Mouse (Mus musculus): ENCODE measurements around the gene Ormdl3. TPM values are rescaled to one million over a fixed set of nuclear protein-coding genes. Genes with fewer than 3 reads are reported as not detected.

The Ormdl3 gene
- polyA plus RNA-seq, 1 experiment from 2014 or later, result 57.7 TPM

DNA sequence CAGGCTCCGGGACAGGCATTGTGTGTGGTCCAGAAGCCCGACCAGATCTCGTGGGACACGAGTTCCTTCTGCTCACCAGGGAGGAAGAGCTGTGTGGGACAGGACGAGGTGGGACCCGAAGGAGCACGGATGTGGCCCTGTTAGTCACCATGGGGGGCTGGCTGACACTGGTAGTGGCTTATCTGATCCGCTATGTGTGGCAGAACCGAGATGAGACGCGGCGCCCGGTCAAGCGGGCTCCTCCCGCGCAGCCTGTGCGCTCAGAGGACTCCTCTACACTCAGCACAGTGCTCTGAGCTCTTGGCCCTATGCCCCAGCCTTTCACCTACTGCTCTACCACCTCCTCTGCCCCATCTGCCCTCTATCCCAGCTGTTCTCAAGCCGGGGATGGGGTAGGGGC, 12.1 kb upstream of the Ormdl3 start:
- no peaks in the 10 kb centered on the region for H3K9me3 ChIP-seq
- H3K27ac ChIP-seq (replicated peaks), result no peak overlapping the region
- no peak overlapping the region for H3K4me3 ChIP-seq

DNA sequence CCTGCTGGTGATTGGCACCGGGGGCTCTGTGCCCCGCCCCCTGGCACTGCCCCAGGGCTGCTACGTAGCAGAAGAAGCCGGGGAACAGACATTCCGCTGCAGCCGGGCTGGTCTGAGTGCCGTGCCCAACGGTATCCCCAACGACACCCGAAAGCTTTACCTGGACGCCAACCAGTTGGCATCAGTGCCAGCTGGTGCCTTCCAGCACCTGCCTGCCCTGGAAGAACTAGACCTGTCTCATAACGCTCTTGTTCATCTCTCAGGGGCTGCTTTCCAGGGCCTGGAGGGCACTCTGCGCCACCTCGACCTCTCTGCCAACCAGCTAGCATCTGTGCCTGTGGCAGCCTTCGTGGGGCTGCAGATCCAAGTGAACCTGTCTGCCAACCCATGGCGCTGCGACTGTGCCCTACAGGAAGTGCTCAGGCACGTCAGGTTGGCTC, 11.7 kb upstream of the Ormdl3 start:
- DNase-seq (ENCODE audit: low spot score), result no peak
- Histone ChIP-seq H3K36me3 (replicated peaks) (no peaks in the 10 kb centered on the region), H3K27me3 (replicated peaks; ENCODE audit: low read depth, poor library complexity, severe bottlenecking) (peaks cover 47% of the 10 kb centered on the region), H3K4me1 (peaks cover 17% of the 10 kb centered on the region), H3K9me3 (no peaks in the 10 kb centered on the region), H3K4me3 (no peak overlapping the region), H3K27ac (replicated peaks) (no peak overlapping the region)
- WGBS, result 65% methylated on average over 18 of the region's 18 CpGs

More for the DNA sequence above, 12.1 kb upstream of the Ormdl3 start:
- DNase-seq (ENCODE audit: low spot score), result no peak
- WGBS, result 39% methylated on average over 18 of the region's 18 CpGs
- Histone ChIP-seq H3K36me3 (replicated peaks) (no peaks in the 10 kb centered on the region), H3K4me1 (peaks cover 17% of the 10 kb centered on the region), H3K27me3 (replicated peaks; ENCODE audit: low read depth, poor library complexity, severe bottlenecking) (peaks cover 47% of the 10 kb centered on the region)

DNA sequence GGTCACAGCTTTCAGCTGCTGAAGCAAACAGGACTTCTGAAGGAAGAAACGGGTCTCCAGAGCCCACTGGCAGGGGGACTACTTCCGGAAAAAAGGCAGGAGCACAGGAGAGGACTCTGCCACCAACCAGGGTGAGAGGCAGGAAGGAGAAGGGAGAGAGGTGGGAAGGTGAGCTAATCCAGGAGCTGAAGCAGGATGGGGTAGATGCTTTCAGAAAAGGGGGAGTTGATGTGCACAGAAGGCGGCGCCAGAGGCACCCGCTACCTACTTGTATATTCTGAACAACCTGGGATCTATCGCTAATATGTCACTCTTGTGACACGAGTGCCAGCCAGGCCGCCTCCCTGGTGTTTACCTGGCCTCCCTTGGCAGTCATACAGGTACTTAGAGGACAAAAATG, 10.8 kb upstream of the Ormdl3 start, which contains the start of gene Lrrc3c:
Gene Lrrc3c (plus strand): TSS at position 301 of the 400 bp plus-strand sequence.
- no peak for DNase-seq (ENCODE audit: low spot score)
- no peak within 1 kb of the TSS for H3K27ac ChIP-seq (replicated peaks)
- H3K36me3 ChIP-seq (replicated peaks), result no peaks in the 10 kb centered on the region
- H3K27me3 ChIP-seq (replicated peaks; ENCODE audit: low read depth, poor library complexity, severe bottlenecking), result peaks cover 47% of the 10 kb centered on the region
- WGBS, result 81% methylated on average over 8 of the region's 8 CpGs
- H3K4me3 ChIP-seq, result no peak within 1 kb of the TSS
- no peaks in the 10 kb centered on the region for H3K9me3 ChIP-seq
- peaks cover 17% of the 10 kb centered on the region for H3K4me1 ChIP-seq

DNA sequence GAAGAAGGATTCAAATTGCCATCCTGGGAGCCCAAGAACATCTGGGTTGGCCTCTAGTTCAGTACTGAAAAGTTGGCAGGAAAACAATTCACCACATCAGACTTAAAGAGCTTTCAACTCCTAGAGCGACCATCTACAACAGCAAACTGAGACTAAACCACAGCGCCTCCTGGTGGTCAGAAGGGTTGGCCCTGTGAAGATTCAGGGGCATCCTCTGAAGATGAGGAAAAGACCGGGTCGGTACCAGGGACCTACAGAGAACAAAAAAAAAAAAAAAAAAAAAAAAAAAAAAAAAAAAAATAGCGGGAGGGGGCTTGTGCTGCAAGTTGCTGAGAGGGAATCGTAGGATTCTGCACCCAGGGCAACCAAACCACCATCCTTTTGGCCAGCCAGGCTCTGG, 10.2 kb upstream of the Ormdl3 start:
- no peaks in the 10 kb centered on the region for H3K9me3 ChIP-seq
- H3K27ac ChIP-seq (replicated peaks), result no peak overlapping the region
- peaks cover 47% of the 10 kb centered on the region for H3K27me3 ChIP-seq (replicated peaks; ENCODE audit: low read depth, poor library complexity, severe bottlenecking)
- WGBS, result 40% methylated on average over 6 of the region's 6 CpGs
- DNase-seq (ENCODE audit: low spot score), result peak; percentile 73
- H3K4me1 ChIP-seq, result peaks cover 14% of the 10 kb centered on the region
- H3K4me3 ChIP-seq, result no peak overlapping the region
- no peaks in the 10 kb centered on the region for H3K36me3 ChIP-seq (replicated peaks)

DNA sequence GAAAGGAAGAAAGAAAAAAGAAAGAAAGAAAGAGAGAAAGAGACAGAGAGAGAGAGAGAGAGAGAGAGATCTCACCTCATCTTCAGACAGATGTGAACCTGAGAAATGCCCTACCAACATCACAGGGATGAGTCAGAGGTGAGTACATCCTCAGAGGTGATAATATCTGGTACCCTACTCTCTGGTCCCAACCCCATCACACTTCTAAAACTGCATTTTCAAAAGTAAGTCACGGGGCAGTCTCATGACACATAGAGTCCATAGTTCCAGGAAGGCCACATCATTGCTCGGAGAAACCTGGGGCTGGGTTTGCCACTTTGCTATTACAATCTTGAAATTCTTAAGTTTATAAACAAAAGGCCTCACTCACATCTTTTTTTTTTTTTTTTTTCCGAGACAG, 8.8 kb upstream of the Ormdl3 start:
- no peak overlapping the region for H3K27ac ChIP-seq (replicated peaks)
- DNase-seq (ENCODE audit: low spot score), result no peak
- H3K4me3 ChIP-seq, result no peak overlapping the region
- 0 out of 2 replicates have a peak, but pooled peaks cover 6% of the 10 kb centered on the region for H3K4me1 ChIP-seq
- peaks cover 33% of the 10 kb centered on the region for H3K27me3 ChIP-seq (replicated peaks; ENCODE audit: low read depth, poor library complexity, severe bottlenecking)
- no peaks in the 10 kb centered on the region for H3K36me3 ChIP-seq (replicated peaks)
- 89% methylated on average over 3 of the region's 3 CpGs for WGBS
- H3K9me3 ChIP-seq, result no peaks in the 10 kb centered on the region

DNA sequence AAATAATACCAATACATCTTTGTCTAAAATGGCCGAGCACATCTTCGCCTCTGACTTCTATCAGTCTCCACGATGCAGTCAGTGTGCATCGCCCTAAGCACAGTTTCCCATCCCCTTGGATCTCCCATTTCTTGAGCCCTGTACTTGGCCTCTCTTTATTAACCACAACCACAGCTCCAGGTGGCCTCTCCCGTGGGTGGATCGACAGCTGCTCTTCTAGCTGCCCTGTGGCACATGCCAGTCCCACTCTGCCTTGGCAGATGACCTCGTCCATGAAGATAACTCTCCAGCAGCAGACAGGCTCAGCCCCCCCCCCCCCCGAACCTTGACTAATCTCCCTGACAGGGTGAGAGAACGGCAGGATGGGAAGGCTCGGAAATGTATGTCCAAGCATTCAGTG, 8.3 kb upstream of the Ormdl3 start:
- H3K27ac ChIP-seq (replicated peaks), result no peak overlapping the region
- H3K9me3 ChIP-seq, result no peaks in the 10 kb centered on the region
- 0 out of 2 replicates have a peak, but pooled peaks cover 6% of the 10 kb centered on the region for H3K4me1 ChIP-seq
- peaks cover 28% of the 10 kb centered on the region for H3K27me3 ChIP-seq (replicated peaks; ENCODE audit: low read depth, poor library complexity, severe bottlenecking)
- H3K36me3 ChIP-seq (replicated peaks), result no peaks in the 10 kb centered on the region
- WGBS, result 82% methylated on average over 10 of the region's 10 CpGs
- H3K4me3 ChIP-seq, result no peak overlapping the region
- DNase-seq (ENCODE audit: low spot score), result no peak

DNA sequence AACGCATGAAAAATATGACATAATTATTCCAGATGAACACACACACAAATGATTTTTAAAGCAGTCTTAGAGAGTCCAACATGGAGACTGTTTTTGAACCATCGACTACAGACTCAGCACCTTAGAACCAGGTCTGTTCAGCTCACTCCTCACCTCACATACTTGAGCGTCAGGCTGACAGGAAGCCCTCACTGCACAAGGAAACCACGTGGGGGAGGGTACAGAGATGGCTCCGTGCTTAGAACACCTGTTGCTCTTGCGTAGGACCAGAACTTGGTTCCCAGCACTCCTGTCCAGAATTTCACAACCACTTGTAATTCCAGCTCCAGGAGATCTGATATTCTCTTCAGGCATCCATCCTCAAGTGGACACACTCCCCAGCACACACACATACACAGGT, 7.9 kb upstream of the Ormdl3 start:
- whole genome bisulfite sequencing, result 73% methylated on average over 6 of the region's 6 CpGs
- Histone ChIP-seq H3K9me3 (no peaks in the 10 kb centered on the region), H3K27ac (replicated peaks) (no peak overlapping the region)

DNA sequence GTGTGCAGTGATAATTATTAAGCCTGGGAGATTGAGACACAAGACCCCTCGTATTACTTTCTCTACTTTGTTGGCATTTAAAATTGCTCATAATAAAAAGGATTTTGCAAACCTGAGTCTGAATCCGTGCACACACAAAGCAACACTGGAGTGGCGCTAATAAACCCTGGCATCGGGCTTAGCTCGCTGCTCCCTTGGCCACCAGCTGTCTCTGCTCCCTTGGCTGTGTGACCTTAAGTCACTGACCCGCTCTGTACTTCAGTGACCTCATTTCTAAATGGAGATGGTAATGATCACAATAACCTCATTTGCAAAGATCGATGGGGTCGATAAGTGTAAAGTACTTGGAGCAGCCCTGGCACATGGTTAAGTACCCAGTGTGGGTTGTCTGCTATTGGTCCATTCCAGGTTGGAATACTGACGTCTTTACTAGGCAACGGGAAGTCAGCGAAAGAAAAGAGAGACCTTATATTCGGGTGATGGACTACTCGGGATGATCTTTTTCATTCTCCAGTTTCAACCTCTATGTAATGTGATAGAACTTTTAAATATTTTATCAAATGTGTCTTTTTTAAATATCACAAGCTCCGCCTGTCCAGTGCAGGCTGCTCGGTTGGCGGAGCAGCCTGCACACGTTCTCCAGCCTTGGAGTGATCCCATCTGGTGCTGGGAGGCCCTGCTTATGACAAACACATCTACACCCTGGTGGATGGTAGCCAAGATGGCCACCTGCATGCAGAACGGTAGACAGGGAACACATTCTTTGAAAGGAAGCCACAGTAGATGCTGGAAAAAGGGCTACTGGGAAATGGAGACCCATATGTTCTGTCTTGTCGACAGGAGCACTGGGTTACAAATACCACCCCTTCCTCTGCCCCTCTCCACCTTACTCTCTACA, 3.6 kb upstream of the Ormdl3 start:
- Histone ChIP-seq H3K4me1 (peaks cover 31% of the 10 kb centered on the region), H3K4me3 (no peak overlapping the region), H3K36me3 (replicated peaks) (no peaks in the 10 kb centered on the region), H3K9me3 (no peaks in the 10 kb centered on the region), H3K27me3 (replicated peaks; ENCODE audit: low read depth, poor library complexity, severe bottlenecking) (no peaks in the 10 kb centered on the region; the same call in 1 of the 2 replicates), H3K27ac (replicated peaks) (no peak overlapping the region)
- WGBS, result 79% methylated on average over 19 of the region's 19 CpGs
- no peak for DNase-seq (ENCODE audit: low spot score)

More for the DNA sequence above, 7.9 kb upstream of the Ormdl3 start:
- H3K36me3 ChIP-seq (replicated peaks), result no peaks in the 10 kb centered on the region
- H3K27me3 ChIP-seq (replicated peaks; ENCODE audit: low read depth, poor library complexity, severe bottlenecking), result peaks cover 24% of the 10 kb centered on the region
- H3K4me1 ChIP-seq, result 0 out of 2 replicates have a peak, but pooled peaks cover 6% of the 10 kb centered on the region
- H3K4me3 ChIP-seq, result no peak overlapping the region
- no peak for DNase-seq (ENCODE audit: low spot score)

DNA sequence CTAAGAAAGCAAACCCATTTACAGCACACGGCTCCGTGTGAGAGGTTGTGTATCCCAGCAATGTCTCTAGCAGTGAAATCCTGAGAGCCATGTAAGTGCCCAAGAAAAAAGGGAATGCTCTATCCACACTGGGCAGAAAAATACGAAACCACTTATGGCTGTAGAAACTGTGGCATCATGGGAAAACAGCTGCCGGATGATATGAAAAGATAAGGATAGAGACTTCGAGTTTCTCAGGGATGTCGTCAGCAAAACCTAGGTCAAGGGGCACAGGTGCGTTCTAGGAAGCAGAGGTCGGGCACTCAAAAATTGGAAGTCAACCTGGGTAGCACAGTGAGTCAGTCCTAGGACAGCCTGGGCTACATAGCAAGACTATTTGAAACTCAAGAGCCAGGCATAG, 2.1 kb upstream of the Ormdl3 start:
- no peak for DNase-seq (ENCODE audit: low spot score)
- 83% methylated on average over 8 of the region's 8 CpGs for WGBS

DNA sequence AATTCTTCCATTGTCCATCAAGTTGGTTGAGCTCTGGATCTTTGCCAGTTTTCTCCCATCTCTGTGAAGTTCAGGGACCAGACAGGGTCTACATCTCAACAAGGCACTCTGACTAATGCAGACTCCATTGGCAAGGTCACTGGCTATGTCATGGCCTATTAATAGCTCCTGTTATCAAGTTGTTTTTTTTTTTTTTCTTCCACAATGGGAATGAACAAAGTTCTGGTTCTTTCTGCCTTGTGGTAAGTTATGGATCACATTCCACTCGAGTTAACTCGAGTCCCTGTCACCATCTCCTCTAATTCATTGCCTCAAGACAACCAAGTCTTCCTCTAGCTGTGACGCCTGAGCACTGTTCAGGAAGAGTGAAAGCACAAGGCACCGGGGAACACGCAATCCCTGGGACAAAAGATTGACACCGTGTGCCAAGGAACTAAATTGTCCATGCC, 1.7 kb upstream of the Ormdl3 start:
- H3K4me3 ChIP-seq, result peak overlapping the region; percentile 93; the same call in 1 of the 2 replicates
- peaks cover 3% of the 10 kb centered on the region for H3K36me3 ChIP-seq (replicated peaks)
- 59% methylated on average over 6 of the region's 6 CpGs for WGBS
- no peaks in the 10 kb centered on the region for H3K9me3 ChIP-seq
- H3K27ac ChIP-seq (replicated peaks), result 0 out of 2 replicates have a peak overlapping the region, but pooled peaks have one; percentile 86
- peaks cover 45% of the 10 kb centered on the region for H3K4me1 ChIP-seq
- DNase-seq (ENCODE audit: low spot score), result no peak
- no peaks in the 10 kb centered on the region; the same call in 1 of the 2 replicates for H3K27me3 ChIP-seq (replicated peaks; ENCODE audit: low read depth, poor library complexity, severe bottlenecking)

More for the DNA sequence above, 2.1 kb upstream of the Ormdl3 start:
- Histone ChIP-seq H3K27me3 (replicated peaks; ENCODE audit: low read depth, poor library complexity, severe bottlenecking) (no peaks in the 10 kb centered on the region; the same call in 1 of the 2 replicates), H3K4me1 (peaks cover 45% of the 10 kb centered on the region), H3K36me3 (replicated peaks) (no peaks in the 10 kb centered on the region; the same call in 1 of the 2 replicates), H3K9me3 (no peaks in the 10 kb centered on the region), H3K27ac (replicated peaks) (no peak overlapping the region), H3K4me3 (no peak overlapping the region)

DNA sequence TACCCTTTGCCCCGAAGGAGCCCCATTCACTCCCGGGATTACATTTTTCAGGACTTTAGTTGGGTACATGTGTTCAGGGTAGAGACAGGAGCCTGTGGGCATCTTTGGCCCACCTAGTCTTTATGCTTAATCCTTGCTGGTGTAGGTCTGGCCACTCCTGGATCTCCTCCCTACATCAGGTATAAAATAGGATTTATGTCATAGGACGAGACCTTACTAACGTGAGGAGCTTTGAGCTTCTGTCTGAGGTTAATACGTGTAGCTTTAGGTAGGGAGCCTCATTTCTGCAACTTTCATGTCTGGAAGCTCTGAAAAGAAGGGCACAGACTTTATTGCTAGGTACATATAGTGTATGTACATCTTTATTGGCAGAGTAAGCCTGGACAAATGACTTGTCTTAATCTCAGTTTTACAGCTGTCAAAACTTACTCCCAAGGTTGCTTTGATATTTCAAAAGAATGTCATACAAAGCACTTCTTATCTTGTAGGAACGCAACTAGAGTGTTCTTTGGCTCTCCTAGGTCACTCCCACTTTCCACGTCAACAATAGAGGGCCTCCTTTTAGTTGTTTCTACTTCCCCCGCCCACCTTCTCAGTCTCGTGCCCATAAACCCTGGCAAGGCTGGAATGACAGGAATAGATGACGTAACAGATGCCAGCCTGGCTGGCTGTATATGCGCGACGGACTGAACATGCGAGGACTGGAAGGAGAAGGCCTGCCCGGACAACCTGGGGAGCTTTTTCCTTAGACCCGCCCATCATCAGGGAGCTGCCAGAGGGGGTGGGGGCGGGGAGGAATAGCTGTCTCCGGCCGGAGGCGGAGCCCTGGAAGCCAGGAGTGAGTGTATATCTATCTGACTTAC, 747 bp upstream of the Ormdl3 start:
- Histone ChIP-seq H3K4me1 (peaks cover 45% of the 10 kb centered on the region), H3K27ac (replicated peaks) (peak overlapping the region; percentile 86), H3K36me3 (replicated peaks) (peaks cover 12% of the 10 kb centered on the region), H3K27me3 (replicated peaks; ENCODE audit: low read depth, poor library complexity, severe bottlenecking) (no peaks in the 10 kb centered on the region; the same call in 1 of the 2 replicates), H3K4me3 (peak overlapping the region; percentile 93), H3K9me3 (no peaks in the 10 kb centered on the region)
- peak; percentile 77 for DNase-seq (ENCODE audit: low spot score)
- WGBS, result 6% methylated on average over 20 of the region's 20 CpGs

Data from embryonic facial prominence, embryonic 10.5 days (tissue).